Mouse (Mus musculus): Measurements from ENCODE around the gene Hnrnpm. TPM values are rescaled to one million over a fixed set of nuclear protein-coding genes. Genes with fewer than 3 reads are reported as not detected.
"Not testable (repeated sequence)": the region's sequence is repeated elsewhere in the genome, so short reads cannot be mapped to it uniquely, and the experiment has no call there.

Gene Hnrnpm
- polyA plus RNA-seq, 2 experiments from 2014 or later: 338 to 341 TPM

GRCm38 (mm10) chr17:33669681-33670080, 17.0 kb downstream of the Hnrnpm start:
- no peak for ATAC-seq

- no peak for ATAC-seq
Observed at GRCm38 (mm10) chr17:33666813-33667212, 19.8 kb downstream of the Hnrnpm start.

DNA sequence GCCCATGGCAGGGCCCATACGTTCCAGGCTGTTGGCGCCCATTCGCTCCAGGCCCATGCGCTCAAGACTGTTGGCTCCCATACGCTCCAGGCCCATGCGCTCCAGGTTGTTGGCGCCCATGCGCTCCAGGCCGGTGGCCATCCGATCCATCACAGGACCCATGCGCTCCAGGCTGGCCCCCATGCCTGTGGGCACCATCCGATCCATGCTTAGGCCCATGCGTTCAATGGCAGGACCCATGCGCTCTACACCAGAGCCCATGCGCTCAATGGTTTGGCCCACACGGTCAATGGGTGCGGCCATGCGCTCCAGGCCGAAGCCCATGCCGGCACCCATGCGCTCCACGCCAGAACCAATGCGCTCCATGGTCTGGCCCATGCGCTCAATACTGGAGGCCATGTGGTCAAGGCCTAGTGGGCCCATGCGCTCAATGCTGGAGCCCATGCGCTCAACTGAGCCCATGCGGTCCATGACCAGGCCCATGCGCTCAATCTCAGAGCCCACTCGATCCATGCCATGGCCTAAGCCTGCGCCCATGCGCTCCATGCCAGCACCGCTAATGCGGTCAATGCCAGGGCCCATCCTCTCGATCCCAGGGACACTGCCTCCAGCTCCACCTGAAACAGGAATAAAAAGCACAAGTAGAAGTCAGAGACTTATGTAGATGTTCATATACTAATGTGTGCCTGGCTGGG, 36.7 kb downstream of the Hnrnpm start:
- ATAC-seq: no peak

GRCm38 (mm10) chr17:33645073-33645472, 41.6 kb downstream of the Hnrnpm start:
- no peak for ATAC-seq

DNA sequence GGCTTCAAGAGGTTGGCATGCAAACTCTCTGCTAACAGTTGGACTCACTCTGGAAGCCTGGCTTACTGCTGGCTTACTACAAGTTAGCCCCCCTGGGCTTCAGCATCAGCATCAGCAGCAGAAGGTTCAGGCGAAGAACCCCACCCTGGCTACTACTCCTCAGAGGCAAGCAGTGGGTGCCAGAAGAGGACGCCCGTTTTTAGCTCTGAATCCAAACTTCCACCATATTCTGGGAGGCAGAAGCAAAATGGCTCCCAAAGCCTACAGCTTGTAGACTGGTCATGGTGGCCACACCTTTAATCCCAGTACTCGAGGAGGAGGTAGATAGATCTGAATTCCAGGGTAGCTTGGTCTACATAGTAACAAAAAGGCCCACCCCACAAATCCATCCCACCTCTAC, 42.6 kb downstream of the Hnrnpm start:
- no peak for ATAC-seq

DNA sequence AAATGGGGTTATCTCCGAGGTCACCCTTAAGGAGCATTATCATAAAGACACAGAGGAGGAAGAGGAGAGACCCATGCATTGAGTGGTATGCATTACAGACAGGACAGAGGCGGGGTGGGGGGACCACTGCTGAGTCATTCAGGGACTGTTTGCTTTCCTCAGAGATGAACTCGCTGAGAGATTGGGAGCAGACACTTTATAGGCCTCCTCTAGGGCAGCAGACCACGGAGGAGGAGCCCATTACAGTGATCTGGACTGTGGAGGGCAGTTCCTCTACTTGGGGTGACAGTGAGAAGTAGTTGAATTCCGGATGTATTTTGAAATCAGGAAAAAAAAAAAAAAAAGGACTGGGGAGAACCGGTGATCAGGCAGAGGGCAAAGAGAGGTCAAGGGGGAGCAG, 46.9 kb downstream of the Hnrnpm start:
- ATAC-seq: no peak

DNA sequence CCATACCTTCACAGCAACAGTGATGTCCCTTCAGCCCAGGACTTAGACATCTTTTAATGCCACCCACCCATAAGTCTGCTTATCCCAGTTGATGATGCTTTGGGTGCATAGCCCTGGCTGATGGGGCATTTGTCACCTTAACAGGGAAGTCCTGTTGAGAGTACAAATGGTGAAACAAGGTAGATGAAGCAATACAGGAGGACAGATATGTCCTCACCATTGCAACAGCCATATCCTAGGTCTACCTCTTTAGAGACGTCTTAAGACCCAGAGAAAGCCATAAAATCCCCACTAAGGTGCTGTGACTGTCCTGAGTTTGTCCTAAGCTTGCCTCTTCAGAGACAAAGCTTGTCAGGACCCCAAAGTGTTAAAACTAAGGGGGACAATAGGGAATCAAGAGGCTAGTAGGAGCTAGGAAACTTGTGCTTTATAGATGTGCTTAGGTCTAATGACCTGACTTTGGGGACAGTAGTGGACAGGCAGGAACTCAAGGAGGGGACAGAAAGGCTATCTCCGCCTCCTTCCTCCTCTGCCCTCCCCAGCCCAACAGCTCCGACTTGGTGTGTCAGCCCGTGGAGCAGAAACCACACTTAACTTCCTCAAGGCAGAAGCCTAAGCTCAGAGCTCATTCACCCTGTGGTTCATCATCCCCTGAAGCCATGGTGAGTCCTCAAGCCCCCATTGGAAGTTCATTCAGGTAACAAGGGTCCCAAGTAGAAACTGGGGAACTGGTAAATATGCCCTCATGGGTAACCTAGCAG, 49.0 kb downstream of the Hnrnpm start, which contains the start of gene Pram1:
TSS of gene Pram1 (plus strand) at position 541 of the 761 bp plus-strand sequence.
- no peak for ATAC-seq

- ATAC-seq: no peak
Observed at GRCm38 (mm10) chr17:33637038-33637437, 49.6 kb downstream of the Hnrnpm start.

GRCm38 (mm10) chr17:33631796-33632195, 54.9 kb downstream of the Hnrnpm start:
- ATAC-seq: no peak

DNA sequence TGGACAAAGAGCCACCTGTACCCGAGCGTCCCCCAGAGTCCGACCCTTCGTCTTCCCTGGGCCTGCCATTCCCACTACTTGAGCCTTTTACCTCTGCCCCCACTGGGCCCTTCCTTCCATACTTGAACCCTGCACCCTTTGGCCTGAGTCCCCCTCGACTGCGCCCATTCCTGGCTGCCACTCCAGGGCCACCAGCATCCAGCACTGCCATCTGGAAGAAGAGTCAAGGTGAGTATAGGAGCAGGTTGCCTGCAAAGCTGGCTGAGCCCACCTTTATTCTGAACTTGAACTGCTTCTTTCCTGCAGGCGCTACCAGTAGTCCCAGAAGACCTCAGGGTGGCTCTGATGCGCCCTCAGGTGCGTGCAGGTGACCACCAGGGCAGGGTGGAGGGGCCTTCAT, 55.4 kb downstream of the Hnrnpm start:
- ATAC-seq: no peak

DNA sequence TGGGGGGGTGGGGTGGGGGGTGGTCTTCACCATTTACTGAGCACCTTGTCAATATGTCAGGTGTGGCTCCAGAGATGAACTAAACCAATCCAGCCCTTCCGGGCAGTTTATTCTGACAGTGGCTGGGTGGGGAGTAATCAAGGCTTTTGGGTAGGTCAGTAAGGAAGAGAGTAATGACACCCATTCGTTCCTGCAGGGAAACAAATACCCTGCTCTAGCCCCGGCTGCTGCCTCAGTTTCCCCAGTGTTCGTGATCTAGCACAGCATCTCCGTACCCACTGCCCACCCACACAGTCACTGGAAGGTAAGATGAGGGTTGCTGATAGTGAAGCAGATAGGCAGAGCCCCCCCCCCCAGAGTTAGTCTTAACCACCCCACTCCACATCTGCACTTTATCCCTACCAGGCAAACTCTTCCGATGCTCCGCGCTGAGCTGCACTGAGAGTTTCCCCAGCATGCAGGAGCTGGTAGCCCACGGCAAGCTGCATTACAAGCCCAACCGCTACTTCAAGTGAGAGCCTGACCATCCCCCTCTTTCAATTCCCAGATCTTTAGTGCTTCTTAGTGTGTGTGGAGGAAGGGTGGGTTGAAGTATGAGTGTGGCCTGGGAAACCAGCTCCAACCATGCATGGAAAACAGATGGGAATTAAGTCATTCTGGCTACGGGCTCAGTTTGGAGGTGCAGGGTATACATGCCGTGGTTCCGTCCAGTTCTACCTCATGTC, 56.3 kb downstream of the Hnrnpm start:
- no peak for ATAC-seq

DNA sequence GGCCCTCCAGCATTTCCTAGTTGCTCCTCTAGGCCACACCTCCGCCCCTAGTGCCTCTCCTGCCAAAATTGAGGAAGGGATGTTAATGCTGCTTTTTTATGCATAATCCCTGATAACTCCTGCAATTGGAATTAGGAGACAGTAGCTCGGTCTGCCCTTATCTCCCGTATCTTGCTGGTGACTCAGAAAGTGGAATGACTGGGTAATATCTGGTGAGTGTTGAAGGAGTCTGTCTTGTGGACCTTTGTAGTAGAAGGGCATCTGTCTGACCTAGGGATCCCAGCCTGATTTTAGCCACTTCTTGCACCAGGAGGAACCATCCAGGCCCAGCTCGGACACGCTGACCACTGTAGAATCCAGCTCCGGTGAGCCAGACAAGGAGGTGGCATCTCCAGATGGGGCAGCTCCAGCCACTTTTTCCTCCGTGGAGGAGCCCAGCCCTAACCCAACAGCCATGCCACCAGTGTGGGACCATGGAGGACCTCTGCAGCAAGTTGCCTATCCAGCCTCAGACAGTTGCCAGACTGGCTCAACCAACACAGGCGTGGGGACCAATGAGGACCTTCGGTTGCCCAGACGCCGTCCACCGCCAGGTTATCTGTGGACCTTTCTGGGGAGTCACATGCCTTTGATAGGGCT, 57.1 kb downstream of the Hnrnpm start:
- no peak for ATAC-seq

GRCm38 (mm10) chr17:33628621-33629486, 57.8 kb downstream of the Hnrnpm start, which contains the start of gene Zfp414:
Gene Zfp414, plus strand, starts transcription at chr17:33629090.
- ATAC-seq: peak; percentile 94

- ATAC-seq: no peak
Observed at GRCm38 (mm10) chr17:33627281-33627680, 59.4 kb downstream of the Hnrnpm start.

GRCm38 (mm10) chr17:33613726-33614125, 72.9 kb downstream of the Hnrnpm start:
- not testable (repeated sequence) for ATAC-seq

- no peak for ATAC-seq
Observed at GRCm38 (mm10) chr17:33610548-33610947, 76.1 kb downstream of the Hnrnpm start.

GRCm38 (mm10) chr17:33607273-33607672, 79.4 kb downstream of the Hnrnpm start:
- ATAC-seq: no peak

DNA sequence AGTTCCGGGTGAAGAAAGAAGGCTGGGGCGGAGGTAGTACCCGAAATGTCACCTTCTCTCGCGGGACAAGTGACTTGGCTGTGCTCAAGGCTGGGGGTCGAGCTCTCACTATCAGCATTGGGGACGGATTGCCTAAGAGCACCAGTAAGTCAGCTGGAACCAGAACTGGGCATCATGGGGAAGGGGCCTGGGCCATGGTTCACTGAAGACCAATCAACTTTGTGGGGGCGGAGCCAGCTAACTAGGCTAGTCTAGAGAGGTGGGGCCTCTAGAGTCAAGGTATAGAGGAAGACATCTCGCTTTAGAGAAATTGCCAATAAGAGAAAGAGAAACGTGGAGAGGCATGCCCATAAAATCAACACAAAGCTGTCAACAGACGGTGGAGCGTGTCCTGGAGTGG, 84.7 kb downstream of the Hnrnpm start:
- ATAC-seq: no peak

GRCm38 (mm10) chr17:33600831-33601230, 85.8 kb downstream of the Hnrnpm start:
- ATAC-seq: no peak

GRCm38 (mm10) chr17:33599836-33600475, 86.7 kb downstream of the Hnrnpm start:
- no peak for ATAC-seq

- ATAC-seq: no peak
Observed at GRCm38 (mm10) chr17:33598506-33598905, 88.2 kb downstream of the Hnrnpm start.
